Mouse (Mus musculus) E14TG2a.4 (cell line): Measurements from ENCODE around the gene Zfp697.

Experiments
- H3K27me3 ChIP-seq: 2 replicates; pipeline ENCODE4 v1.6.1; 2014; ENCODE audit warnings: low read length, control low read depth; ENCODE audit not compliant: insufficient read depth
- H3K36me3 ChIP-seq: 2 replicates; pipeline ENCODE4 v1.6.1; 2014; ENCODE audit warnings: low read length, control low read depth; ENCODE audit not compliant: insufficient read depth
- H3K4me1 ChIP-seq: replicated peaks from 2 replicates; pipeline ENCODE4 v1.6.1; 2014; ENCODE audit warnings: low read depth, low read length, control low read depth
- H3K4me3 ChIP-seq: replicated peaks from 2 replicates; pipeline ENCODE4 v1.5.1; 2014; ENCODE audit warnings: mild to moderate bottlenecking, low read length
- H3K9me3 ChIP-seq: 2 replicates; pipeline ENCODE4 v1.6.1; 2014; ENCODE audit warnings: low read length, control low read depth
- CTCF ChIP-seq: conservative IDR thresholded peaks from 2 replicates; pipeline ENCODE4 v1.5.1; 2014; ENCODE audit warnings: low read length
- NANOG ChIP-seq: IDR thresholded peaks from 2 replicates; pipeline ENCODE4 v1.6.1; 2014; ENCODE audit warnings: borderline replicate concordance, low read length, mixed read lengths
- POU5F1 ChIP-seq: IDR thresholded peaks from 2 replicates; pipeline ENCODE4 v1.6.1; 2014; ENCODE audit warnings: low read length, borderline replicate concordance

Gene Zfp697

GRCm38 (mm10) chr3:98629633-98630032 is 247.4 kb downstream of the Zfp697 start:
- no peak for TF ChIP-seq NANOG
- TF ChIP-seq CTCF, result no peak
- no peak for TF ChIP-seq POU5F1
- Histone ChIP-seq H3K4me1 (no peaks in the 10 kb centered on the region), H3K27me3 (no peaks in the 10 kb centered on the region)

GRCm38 (mm10) chr3:98630152-98630551 is 247.9 kb downstream of the Zfp697 start, which contains the start of gene Hsd3b5:
Hsd3b5 (minus strand) TSS chr3:98630252.
- H3K4me1 ChIP-seq, result no peaks in the 10 kb centered on the region
- no peaks in the 10 kb centered on the region for H3K27me3 ChIP-seq
- H3K36me3 ChIP-seq, result no peaks in the 10 kb centered on the region
- no peak within 1 kb of the TSS for H3K4me3 ChIP-seq
- TF ChIP-seq CTCF (no peak), POU5F1 (no peak), NANOG (no peak)
- H3K9me3 ChIP-seq, result no peaks in the 10 kb centered on the region

More at GRCm38 (mm10) chr3:98629633-98630032, 247.4 kb downstream of the Zfp697 start:
- no peaks in the 10 kb centered on the region for H3K36me3 ChIP-seq
- H3K4me3 ChIP-seq, result no peak overlapping the region
- no peaks in the 10 kb centered on the region for H3K9me3 ChIP-seq

GRCm38 (mm10) chr3:98635145-98635544 is 252.9 kb downstream of the Zfp697 start:
- no peak for TF ChIP-seq POU5F1
- TF ChIP-seq CTCF, result no peak
- TF ChIP-seq NANOG, result no peak
- H3K4me1 ChIP-seq, result no peaks in the 10 kb centered on the region

GRCm38 (mm10) chr3:98680786-98681185 is 298.5 kb downstream of the Zfp697 start:
- Histone ChIP-seq H3K4me3 (no peak overlapping the region), H3K4me1 (no peaks in the 10 kb centered on the region), H3K36me3 (no peaks in the 10 kb centered on the region), H3K9me3 (no peaks in the 10 kb centered on the region), H3K27me3 (no peaks in the 10 kb centered on the region)
- no peak for TF ChIP-seq NANOG
- TF ChIP-seq CTCF, result no peak
- no peak for TF ChIP-seq POU5F1

More at GRCm38 (mm10) chr3:98635145-98635544, 252.9 kb downstream of the Zfp697 start:
- Histone ChIP-seq H3K4me3 (no peak overlapping the region), H3K27me3 (no peaks in the 10 kb centered on the region), H3K36me3 (no peaks in the 10 kb centered on the region), H3K9me3 (no peaks in the 10 kb centered on the region)

- H3K27me3 ChIP-seq, result no peaks in the 10 kb centered on the region
- no peaks in the 10 kb centered on the region for H3K36me3 ChIP-seq
- no peaks in the 10 kb centered on the region for H3K9me3 ChIP-seq
- no peaks in the 10 kb centered on the region for H3K4me1 ChIP-seq
- H3K4me3 ChIP-seq, result no peak overlapping the region
- TF ChIP-seq POU5F1 (no peak), NANOG (no peak), CTCF (no peak)
Observed at GRCm38 (mm10) chr3:98682401-98682800, 300.1 kb downstream of the Zfp697 start.

- no peaks in the 10 kb centered on the region for H3K4me1 ChIP-seq
- no peaks in the 10 kb centered on the region for H3K36me3 ChIP-seq
- peaks cover 10% of the 10 kb centered on the region for H3K9me3 ChIP-seq
- H3K27me3 ChIP-seq, result no peaks in the 10 kb centered on the region
- H3K4me3 ChIP-seq, result no peak overlapping the region
- TF ChIP-seq CTCF, result no peak
- TF ChIP-seq POU5F1, result no peak
- no peak for TF ChIP-seq NANOG
Observed at GRCm38 (mm10) chr3:98720740-98721139, 338.5 kb downstream of the Zfp697 start.

- H3K4me3 ChIP-seq, result no peak within 1 kb of the TSS
- no peaks in the 10 kb centered on the region for H3K36me3 ChIP-seq
- TF ChIP-seq CTCF (no peak), NANOG (no peak), POU5F1 (no peak)
- no peaks in the 10 kb centered on the region for H3K27me3 ChIP-seq
- peaks cover 20% of the 10 kb centered on the region for H3K9me3 ChIP-seq
- H3K4me1 ChIP-seq, result no peaks in the 10 kb centered on the region
Observed at GRCm38 (mm10) chr3:98724376-98724775, 342.1 kb downstream of the Zfp697 start, which contains the start of gene Hsd3b2. Hsd3b2 (minus strand) TSS chr3:98724543.

- H3K9me3 ChIP-seq, result peaks cover 20% of the 10 kb centered on the region
- no peaks in the 10 kb centered on the region for H3K27me3 ChIP-seq
- TF ChIP-seq CTCF (no peak), POU5F1 (no peak), NANOG (no peak)
- no peaks in the 10 kb centered on the region for H3K36me3 ChIP-seq
- no peaks in the 10 kb centered on the region for H3K4me1 ChIP-seq
- no peak overlapping the region for H3K4me3 ChIP-seq
Observed at GRCm38 (mm10) chr3:98726281-98726680, 344.0 kb downstream of the Zfp697 start.

GRCm38 (mm10) chr3:98733724-98734123 is 351.5 kb downstream of the Zfp697 start:
- H3K27me3 ChIP-seq, result no peaks in the 10 kb centered on the region
- peaks cover 38% of the 10 kb centered on the region for H3K9me3 ChIP-seq
- TF ChIP-seq CTCF (no peak), NANOG (no peak), POU5F1 (no peak)
- H3K4me1 ChIP-seq, result no peaks in the 10 kb centered on the region
- no peaks in the 10 kb centered on the region for H3K36me3 ChIP-seq
- no peak overlapping the region for H3K4me3 ChIP-seq
